Mouse (Mus musculus) hindbrain, embryonic 14.5 days (tissue): ENCODE data around the gene Spats2l. TPM values are rescaled to one million over a fixed set of nuclear protein-coding genes. Genes with fewer than 3 reads are reported as not detected.

Experiments used
- ATAC-seq: fragments of 200-750 bp; cut with Nextera tagmentation; 2 replicates; pipeline ENCODE4 v1.8.0; 2017; ENCODE audit warnings: moderate number of reproducible peaks, mild to moderate bottlenecking, moderate TSS enrichment, moderate library complexity; ENCODE audit not compliant: low FRiP score
- DNase-seq: peaks from one replicate; pipeline ENCODE4 v3.0.0-alpha.2; 2015; ENCODE audit warnings: low spot score
- H3K27ac ChIP-seq: fragments of 300-500 bp; sonication (generic); 2 replicates; pipeline ENCODE4 v1.5.1; 2014; ENCODE audit warnings: mild to moderate bottlenecking, moderate library complexity
- H3K27me3 ChIP-seq: fragments of 300-500 bp; sonication (generic); 2 replicates; pipeline ENCODE4 v1.6.1; 2014; ENCODE audit warnings: mild to moderate bottlenecking, low read length, mixed read lengths; ENCODE audit not compliant: control insufficient read depth, insufficient read depth
- H3K36me3 ChIP-seq: fragments of 300-500 bp; sonication (generic); replicated peaks from 2 replicates; pipeline ENCODE4 v1.6.1; 2014; ENCODE audit not compliant: control insufficient read depth, insufficient read depth
- H3K4me1 ChIP-seq: fragments of 300-500 bp; sonication (generic); replicated peaks from 2 replicates; pipeline ENCODE4 v1.6.1; 2014; ENCODE audit warnings: antibody characterized with exemption, low read length, mixed read lengths; ENCODE audit not compliant: control insufficient read depth, insufficient read depth
- H3K4me2 ChIP-seq: fragments of 300-500 bp; sonication (generic); replicated peaks from 2 replicates; pipeline ENCODE4 v1.6.1; 2014; ENCODE audit warnings: mild to moderate bottlenecking, moderate library complexity
- H3K4me3 ChIP-seq: fragments of 300-500 bp; sonication (generic); replicated peaks from 2 replicates; pipeline ENCODE4 v1.5.1; 2014; ENCODE audit warnings: mild to moderate bottlenecking, low read length
- H3K9ac ChIP-seq: fragments of 300-500 bp; sonication (generic); 2 replicates; pipeline ENCODE4 v1.6.1; 2014
- H3K9me3 ChIP-seq: fragments of 300-500 bp; sonication (generic); 2 replicates; pipeline ENCODE4 v1.6.1; 2016; ENCODE audit warnings: low read length; ENCODE audit not compliant: control insufficient read depth
- WGBS: fragments of 180-500 bp; shearing (Covaris S2); extraction: QIAGEN DNeasy Blood & Tissue Kit; methylation state at CpG from one replicate; pipeline ENCODE4 v1.1.7; 2014; 5-methylcytosine and 5-hydroxymethylcytosine counted together
- polyA plus RNA-seq: library from polyadenylated mRNA; unstranded; fragments of >200 nt; fragmentation: Nextera tagmentation; extraction: Ambion mirVana; gene quantifications from 2 replicates; pipeline ENCODE4 v1.2.1, GENCODE M21; 2014

Spats2l gene
- polyA plus RNA-seq, 1 experiment from 2014 or later, result 83.2 TPM

DNA sequence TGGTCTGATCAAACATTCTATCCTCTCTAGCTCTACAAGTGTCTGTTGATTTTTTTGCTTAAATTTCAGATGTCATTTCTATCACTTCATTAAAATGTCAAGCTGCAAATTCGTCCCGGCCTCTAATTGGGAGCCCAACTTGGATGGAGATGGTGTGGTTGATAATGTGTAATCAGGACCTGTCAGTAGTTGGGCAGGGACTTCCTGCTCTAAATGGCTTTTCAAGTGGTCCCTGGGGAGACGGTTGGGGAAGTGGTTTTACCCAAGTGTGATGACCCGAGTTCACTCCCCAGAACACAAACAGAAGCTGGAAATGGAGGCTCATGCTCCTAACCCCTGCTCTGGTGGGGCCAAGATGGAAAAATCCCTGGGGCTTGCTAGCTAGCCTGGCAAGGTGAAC is 36.3 kb downstream of the Spats2l start:
- WGBS, result 77% methylated on average over 4 of the region's 4 CpGs
- Histone ChIP-seq H3K4me3 (no peak overlapping the region), H3K36me3 (no peaks in the 10 kb centered on the region), H3K9ac (no peak overlapping the region), H3K27me3 (no peaks in the 10 kb centered on the region), H3K4me1 (peaks cover 10% of the 10 kb centered on the region; the same call in 1 of the 2 replicates), H3K4me2 (no peak overlapping the region), H3K9me3 (no peaks in the 10 kb centered on the region), H3K27ac (no peak overlapping the region)
- no peak for DNase-seq
- no peak for ATAC-seq

GRCm38 (mm10) chr1:57817103-57817502 is 43.1 kb downstream of the Spats2l start:
- Histone ChIP-seq H3K27ac (no peak overlapping the region), H3K4me2 (no peak overlapping the region), H3K4me3 (no peak overlapping the region), H3K4me1 (no peaks in the 10 kb centered on the region; the same call in 1 of the 2 replicates), H3K9ac (no peak overlapping the region), H3K27me3 (no peaks in the 10 kb centered on the region), H3K36me3 (no peaks in the 10 kb centered on the region), H3K9me3 (no peaks in the 10 kb centered on the region)
- DNase-seq, result no peak
- ATAC-seq, result no peak
- 67% methylated on average over 2 of the region's 2 CpGs for WGBS

DNA sequence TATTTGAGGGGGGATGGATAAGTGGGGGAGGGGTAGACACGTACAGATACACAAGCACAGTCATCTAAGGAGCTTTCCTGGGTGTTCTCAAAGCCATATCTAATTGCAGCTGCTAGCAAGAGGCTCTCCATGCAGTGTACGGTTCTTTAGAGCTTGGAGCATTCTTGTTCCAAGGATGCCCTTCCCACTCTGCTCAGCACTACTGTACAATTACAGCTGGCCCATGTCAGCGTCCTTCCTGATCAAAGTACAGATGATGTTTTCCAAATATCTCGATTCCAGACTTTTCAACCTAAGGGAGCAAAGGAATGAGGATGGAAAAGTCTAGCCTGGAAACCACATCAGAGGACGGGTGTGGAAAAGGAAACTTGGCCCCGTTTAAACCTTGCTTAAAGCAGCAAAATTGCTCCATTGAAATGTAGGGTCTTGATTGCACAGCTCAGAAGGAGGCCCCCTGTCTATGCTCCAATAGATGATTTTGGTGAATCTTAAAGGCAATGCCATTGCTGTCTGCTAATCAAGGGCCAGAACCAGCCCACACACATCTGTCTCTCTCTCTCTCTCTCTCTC is 46.6 kb downstream of the Spats2l start:
- 81% methylated on average over 6 of the region's 6 CpGs for WGBS
- H3K9me3 ChIP-seq, result no peaks in the 10 kb centered on the region
- H3K36me3 ChIP-seq, result no peaks in the 10 kb centered on the region
- H3K4me3 ChIP-seq, result no peak overlapping the region
- no peaks in the 10 kb centered on the region for H3K27me3 ChIP-seq
- DNase-seq (no peak), ATAC-seq (no peak)
- H3K4me1 ChIP-seq, result no peaks in the 10 kb centered on the region; the same call in 1 of the 2 replicates
- H3K4me2 ChIP-seq, result no peak overlapping the region
- H3K9ac ChIP-seq, result no peak overlapping the region
- H3K27ac ChIP-seq, result no peak overlapping the region

DNA sequence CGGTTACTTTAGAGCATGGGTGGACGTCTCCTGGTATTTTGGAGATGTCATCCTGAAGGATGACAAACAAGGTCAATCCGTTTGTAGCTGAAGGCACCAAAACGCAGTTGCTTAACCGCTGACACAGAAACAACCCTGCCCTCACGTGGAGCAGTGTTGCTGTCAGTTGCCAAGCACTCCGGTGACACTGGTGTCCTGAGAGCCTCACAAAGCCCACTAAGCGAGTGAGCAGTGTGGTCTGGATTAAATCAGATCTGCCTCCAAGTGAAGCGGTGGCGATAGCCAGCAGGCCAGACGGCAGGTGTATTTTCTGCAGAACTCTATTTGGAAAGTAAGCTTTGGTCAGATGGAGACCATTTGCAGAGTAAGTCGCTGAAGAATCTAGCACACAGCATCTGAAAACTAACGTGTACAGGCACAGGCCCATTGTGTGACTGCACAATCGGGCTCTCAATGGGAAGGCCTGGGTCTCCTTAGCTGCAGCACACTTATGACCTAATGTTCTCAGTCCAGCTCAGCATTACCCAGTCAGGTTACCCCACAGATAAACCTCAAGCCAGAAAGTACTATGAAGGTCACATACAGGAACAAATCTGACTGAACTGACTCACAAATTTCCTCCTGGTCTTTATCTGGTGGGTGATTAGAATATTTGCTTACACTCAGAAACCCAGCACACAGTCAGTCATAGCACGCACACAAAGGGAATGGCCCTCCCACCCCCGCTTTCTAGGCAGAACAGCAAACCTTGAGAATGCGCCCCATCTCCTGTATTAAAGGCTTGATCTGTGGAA is 51.2 kb downstream of the Spats2l start:
- no peak for DNase-seq
- Histone ChIP-seq H3K27me3 (no peaks in the 10 kb centered on the region), H3K4me3 (no peak overlapping the region), H3K9ac (no peak overlapping the region), H3K4me2 (no peak overlapping the region), H3K27ac (no peak overlapping the region), H3K9me3 (no peaks in the 10 kb centered on the region), H3K36me3 (no peaks in the 10 kb centered on the region), H3K4me1 (no peaks in the 10 kb centered on the region)
- ATAC-seq, result no peak
- WGBS, result 58% methylated on average over 17 of the region's 17 CpGs

GRCm38 (mm10) chr1:57826245-57826644 is 52.3 kb downstream of the Spats2l start:
- Histone ChIP-seq H3K4me1 (no peaks in the 10 kb centered on the region), H3K4me3 (no peak overlapping the region), H3K9ac (no peak overlapping the region), H3K9me3 (no peaks in the 10 kb centered on the region), H3K27ac (no peak overlapping the region), H3K36me3 (no peaks in the 10 kb centered on the region), H3K4me2 (no peak overlapping the region), H3K27me3 (no peaks in the 10 kb centered on the region)
- WGBS, result 88% methylated on average over 9 of the region's 9 CpGs
- ATAC-seq, result no peak
- DNase-seq, result no peak

GRCm38 (mm10) chr1:57833145-57833544 is 59.2 kb downstream of the Spats2l start:
- no peaks in the 10 kb centered on the region for H3K4me1 ChIP-seq
- DNase-seq, result no peak

GRCm38 (mm10) chr1:57835128-57835527 is 61.2 kb downstream of the Spats2l start:
- 50% methylated on average over 7 of the region's 7 CpGs for WGBS
- Histone ChIP-seq H3K27me3 (no peaks in the 10 kb centered on the region), H3K36me3 (no peaks in the 10 kb centered on the region), H3K4me3 (no peak overlapping the region), H3K4me2 (no peak overlapping the region), H3K4me1 (no peaks in the 10 kb centered on the region), H3K9ac (no peak overlapping the region), H3K27ac (no peak overlapping the region), H3K9me3 (no peaks in the 10 kb centered on the region)
- ATAC-seq (no peak), DNase-seq (no peak)

More at GRCm38 (mm10) chr1:57833145-57833544, 59.2 kb downstream of the Spats2l start:
- Histone ChIP-seq H3K27ac (no peak overlapping the region; the same call in 1 of the 2 replicates), H3K4me2 (no peak overlapping the region), H3K4me3 (no peak overlapping the region), H3K36me3 (no peaks in the 10 kb centered on the region), H3K27me3 (no peaks in the 10 kb centered on the region), H3K9me3 (no peaks in the 10 kb centered on the region), H3K9ac (no peak overlapping the region)
- WGBS, result 87% methylated on average over 2 of the region's 2 CpGs
- no peak for ATAC-seq

DNA sequence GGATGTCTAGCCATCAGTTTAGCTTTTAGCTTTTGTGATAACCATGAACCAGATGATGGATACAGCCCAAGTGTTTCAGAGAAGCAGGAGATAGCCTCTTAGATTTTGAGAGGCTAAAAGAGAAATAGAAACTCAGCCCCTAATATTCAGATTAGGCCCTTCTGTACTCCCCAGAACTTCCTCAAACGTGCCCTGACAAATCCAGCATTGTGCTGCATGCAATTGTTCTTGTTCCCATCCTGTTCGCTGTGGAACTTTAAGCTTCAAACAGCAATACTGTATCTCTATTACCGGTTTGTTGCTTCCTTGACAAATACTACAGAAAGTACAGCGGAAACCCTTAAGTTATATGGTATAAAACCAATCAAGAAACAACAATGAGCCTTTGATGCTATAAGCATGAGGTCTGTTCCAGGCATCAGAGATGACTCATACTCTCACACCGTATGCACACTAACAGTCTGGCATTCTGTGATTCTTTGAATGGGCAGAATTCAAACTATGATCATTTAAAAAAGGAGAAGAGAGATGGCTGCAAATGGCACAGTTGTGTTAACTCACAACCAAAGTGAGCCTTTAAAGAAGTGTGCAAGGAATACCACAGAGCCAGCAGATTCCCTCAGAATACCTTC is 62.8 kb downstream of the Spats2l start:
- Histone ChIP-seq H3K4me2 (no peak overlapping the region), H3K36me3 (no peaks in the 10 kb centered on the region), H3K4me1 (no peaks in the 10 kb centered on the region), H3K9me3 (no peaks in the 10 kb centered on the region), H3K9ac (no peak overlapping the region), H3K27ac (no peak overlapping the region), H3K4me3 (no peak overlapping the region), H3K27me3 (no peaks in the 10 kb centered on the region)
- DNase-seq (no peak), ATAC-seq (no peak)
- 77% methylated on average over 5 of the region's 5 CpGs for WGBS

- H3K4me1 ChIP-seq, result no peaks in the 10 kb centered on the region
- ATAC-seq (no peak), DNase-seq (no peak)
- H3K36me3 ChIP-seq, result no peaks in the 10 kb centered on the region
- 90% methylated on average over 6 of the region's 6 CpGs for WGBS
- H3K27ac ChIP-seq, result no peak overlapping the region
- no peak overlapping the region for H3K4me2 ChIP-seq
- H3K4me3 ChIP-seq, result no peak overlapping the region
- no peaks in the 10 kb centered on the region for H3K27me3 ChIP-seq
- no peak overlapping the region for H3K9ac ChIP-seq
- H3K9me3 ChIP-seq, result no peaks in the 10 kb centered on the region
Measured at GRCm38 (mm10) chr1:57839863-57840262, 65.9 kb downstream of the Spats2l start.
